Mouse (Mus musculus): ENCODE measurements around the gene Slc35f6. TPM values are rescaled to one million over a fixed set of nuclear protein-coding genes. Genes with fewer than 3 reads are reported as not detected.

Gene Slc35f6
- 65.4 and 74.6 TPM in 2 replicates for polyA plus RNA-seq (2012; rRNA removed; ENCODE audit: low replicate concordance)

DNA sequence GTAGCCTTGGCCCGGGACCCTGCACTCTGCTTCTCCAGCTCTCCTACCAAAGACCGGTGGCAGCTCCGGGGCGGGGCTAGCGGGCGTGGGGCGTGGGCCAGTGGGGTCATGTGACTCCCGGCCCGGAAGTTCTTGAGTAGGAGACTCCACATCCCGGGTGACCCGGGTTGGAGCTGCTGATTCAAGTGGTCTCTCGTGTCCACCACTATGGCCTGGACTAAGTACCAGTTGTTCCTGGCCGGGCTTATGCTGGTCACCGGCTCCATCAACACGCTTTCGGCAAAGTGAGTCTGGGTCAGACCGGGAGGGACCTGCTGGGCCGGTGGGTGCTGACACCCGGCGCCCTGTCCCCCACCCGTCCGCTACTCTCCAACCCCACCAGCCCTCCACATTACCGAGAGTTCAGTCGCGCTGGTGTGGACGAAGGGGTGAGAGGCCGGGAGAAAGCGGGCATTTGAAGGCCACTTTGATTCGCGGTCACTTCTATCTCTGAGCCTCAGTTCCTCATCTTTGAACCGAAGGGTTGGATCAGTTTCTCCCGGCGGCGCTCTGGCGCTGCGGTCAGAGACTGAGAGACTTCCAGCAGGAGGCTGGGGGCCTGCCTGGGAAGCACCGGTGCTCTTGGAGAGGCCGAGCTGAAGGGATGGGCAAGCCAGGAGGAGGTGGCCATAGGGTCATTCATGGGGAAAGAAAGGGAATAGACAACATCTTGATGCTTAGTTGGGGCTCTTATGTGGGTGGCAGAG, at the start of gene Slc35f6:
Slc35f6 (plus strand) TSS at position 119 of the 746 bp plus-strand sequence.

GRCm38 (mm10) chr5:30666391-30667195, 18.9 kb downstream of the Slc35f6 start, which contains the start of gene Cenpa:
Gene Cenpa (plus strand): TSS chr5:30666777.

Other genes with a start within 250 kb of the Slc35f6 start
- gene Otof, start 186.0 kb upstream of the Slc35f6 start, polyA plus RNA-seq (2012; rRNA removed; ENCODE audit: low replicate concordance) = 0.09 and 0.17 TPM in 2 replicates
- not detected in 2 replicates for gene 1700001C02Rik, start 181.9 kb upstream of the Slc35f6 start, polyA plus RNA-seq (2012; rRNA removed; ENCODE audit: low replicate concordance)
- not detected in 2 replicates for gene Cib4, start 102.1 kb upstream of the Slc35f6 start, polyA plus RNA-seq (2012; rRNA removed; ENCODE audit: low replicate concordance)
- gene Kcnk3, start 59.8 kb upstream of the Slc35f6 start, polyA plus RNA-seq (2012; rRNA removed; ENCODE audit: low replicate concordance) = 12.3 and 27.2 TPM in 2 replicates
- 37.7 and 44.8 TPM in 2 replicates for gene Cenpa, start 18.8 kb downstream of the Slc35f6 start, polyA plus RNA-seq (2012; rRNA removed; ENCODE audit: low replicate concordance)
- 1.1 TPM in 2 replicates for gene Dpysl5, start 63.6 kb downstream of the Slc35f6 start, polyA plus RNA-seq (2012; rRNA removed; ENCODE audit: low replicate concordance)
- gene Mapre3, start 166.7 kb downstream of the Slc35f6 start, polyA plus RNA-seq (2012; rRNA removed; ENCODE audit: low replicate concordance) = 53.8 and 61.7 TPM in 2 replicates
- 111 and 119 TPM in 2 replicates for gene Tmem214, start 220.1 kb downstream of the Slc35f6 start, polyA plus RNA-seq (2012; rRNA removed; ENCODE audit: low replicate concordance)
- 11.1 and 15.1 TPM in 2 replicates for gene Agbl5, start 240.8 kb downstream of the Slc35f6 start, polyA plus RNA-seq (2012; rRNA removed; ENCODE audit: low replicate concordance)

All from duodenum, adult 2 months (tissue).